Mouse (Mus musculus) MEL-GATA-1-ER (cell line): ENCODE data around the gene Gm38392.

ENCODE experiments used
- DNase-seq: peaks from one replicate; pipeline ENCODE4 v3.0.0-alpha.2; 2012; ENCODE audit warnings: low read depth; ENCODE audit errors: extremely low read depth

The Gm38392 gene

DNA sequence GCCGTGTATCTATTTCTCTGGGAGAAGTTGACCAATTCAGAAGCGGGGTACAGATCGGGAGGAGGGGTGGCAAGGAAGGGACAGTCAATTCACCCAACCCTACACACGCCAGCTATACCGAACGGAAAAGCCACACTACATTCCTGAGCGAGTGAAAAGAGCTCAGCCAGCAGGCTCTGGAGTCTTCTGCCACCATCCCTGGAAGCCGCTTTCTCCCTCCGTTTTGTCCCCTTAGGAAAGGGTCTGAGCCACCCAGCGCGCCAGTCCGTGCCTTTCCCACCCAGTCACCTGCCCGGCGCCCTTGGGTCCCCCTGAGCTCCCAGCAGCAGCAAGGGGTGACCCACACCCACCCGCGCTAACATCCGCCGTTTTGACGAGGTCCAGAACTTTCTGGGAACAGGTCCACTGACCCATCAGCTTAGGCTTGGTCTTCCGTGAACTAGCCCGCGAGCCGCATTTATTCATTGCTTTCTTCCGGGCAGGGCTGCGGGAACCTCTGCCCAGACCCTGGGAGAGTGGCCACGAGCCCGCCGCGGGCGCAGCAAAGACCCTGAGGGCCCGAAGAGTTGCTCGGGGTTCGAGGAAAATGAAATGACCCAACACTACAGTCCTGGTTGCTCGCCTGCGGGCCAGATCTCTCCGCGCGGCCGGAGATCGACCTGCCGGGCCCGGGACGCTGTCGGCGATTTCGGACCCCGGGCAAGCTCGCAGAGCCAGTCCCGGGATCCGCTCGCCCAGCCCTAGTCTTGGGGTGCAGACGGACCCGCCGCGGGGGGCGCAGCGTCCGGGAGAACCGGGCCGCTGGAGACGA, 86.6 kb downstream of the Gm38392 start:
- no peak for DNase-seq

DNA sequence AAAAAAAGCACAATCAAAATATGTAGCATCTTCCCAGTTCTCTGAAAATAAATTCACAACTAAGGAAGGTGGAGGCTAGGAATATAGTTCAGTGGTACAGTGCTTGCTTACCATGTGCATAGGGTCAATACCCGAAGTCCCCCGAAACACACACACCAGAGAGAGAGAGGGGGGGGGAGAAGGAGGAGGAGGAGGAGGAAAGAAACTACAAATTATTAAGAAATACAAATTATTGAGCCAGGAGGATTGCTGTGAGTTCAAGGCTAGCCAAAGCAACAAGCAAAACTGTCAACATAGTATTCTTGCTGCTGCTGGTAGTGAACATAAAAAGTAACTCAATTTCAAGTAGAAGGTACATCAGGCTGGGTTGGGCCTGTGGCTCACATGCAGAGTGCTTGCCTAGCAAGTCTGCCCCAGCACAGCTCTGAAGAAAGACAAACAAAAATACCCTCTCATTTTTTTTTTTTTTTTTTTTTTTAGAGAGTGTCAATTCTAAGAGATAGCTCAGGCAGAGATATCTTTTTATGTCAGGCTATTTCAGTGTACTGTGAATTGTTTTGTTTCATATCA, 87.4 kb downstream of the Gm38392 start:
- no peak for DNase-seq

DNA sequence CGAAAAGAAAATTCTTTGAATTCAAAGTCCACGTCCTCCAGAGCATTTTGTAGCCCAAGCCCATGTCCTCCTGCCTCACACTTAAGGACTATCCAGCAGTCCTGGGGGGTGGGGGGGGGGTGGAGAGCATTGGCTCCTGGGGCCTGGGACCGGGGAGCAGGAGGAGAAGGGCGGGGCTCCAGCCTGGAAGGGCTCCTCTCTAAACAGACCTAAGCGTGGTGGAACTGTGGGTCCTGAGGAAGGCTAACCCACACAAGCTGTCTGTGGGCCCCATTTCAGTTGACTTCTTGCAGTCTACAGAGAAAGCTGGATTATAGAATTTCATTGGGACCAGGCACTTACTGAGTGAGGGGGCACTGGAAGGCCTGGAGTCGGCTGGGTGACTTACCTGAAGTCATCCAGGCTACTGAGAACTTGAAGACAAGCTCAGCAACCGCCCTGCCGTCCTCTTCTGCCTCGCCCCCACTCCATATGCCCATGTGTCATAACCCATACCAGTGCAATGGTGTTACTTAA, 88.4 kb downstream of the Gm38392 start:
- no peak for DNase-seq

DNA sequence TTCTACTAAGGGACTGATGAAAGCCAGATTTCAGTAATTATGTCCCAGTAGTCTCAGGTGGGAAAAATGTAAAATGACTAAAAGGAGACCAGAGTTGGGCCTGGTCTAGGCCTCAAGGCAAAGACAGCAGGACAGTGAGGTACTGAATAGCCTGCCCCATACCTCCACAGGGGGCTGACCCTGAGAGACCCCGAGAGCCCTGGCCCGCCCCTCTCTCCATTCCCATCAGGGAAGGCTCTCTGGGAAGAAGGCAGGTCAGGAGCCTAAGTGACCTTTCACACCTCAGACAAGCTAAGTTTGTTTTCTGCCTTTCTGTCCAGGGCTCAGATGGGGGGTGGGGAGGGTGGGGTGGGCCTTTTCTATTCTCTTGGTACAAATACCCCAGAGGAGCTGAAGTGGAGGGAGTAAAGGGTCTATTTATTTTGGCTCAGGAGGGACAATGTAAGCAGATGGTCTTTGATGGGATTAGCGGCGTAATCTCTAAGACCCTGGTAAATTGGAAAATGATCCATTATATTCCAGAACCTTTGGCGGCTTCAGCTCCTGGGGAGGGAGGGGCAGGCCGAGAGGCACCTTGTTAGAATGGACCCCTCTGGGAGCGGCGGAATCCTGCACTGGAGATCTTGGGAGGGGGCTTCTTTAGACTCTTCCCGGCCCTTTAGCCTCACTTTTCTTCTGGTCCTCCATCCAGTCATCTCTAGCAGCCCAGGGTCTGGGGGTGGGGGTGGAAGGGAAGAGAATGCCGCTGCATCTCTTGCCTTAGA, 89.1 kb downstream of the Gm38392 start:
- no peak for DNase-seq
